Mouse (Mus musculus): ENCODE results near the gene 4931406P16Rik. TPM values are rescaled to one million over a fixed set of nuclear protein-coding genes. Genes with fewer than 3 reads are reported as not detected.

4931406P16Rik gene
- polyA plus RNA-seq, 1 experiment from 2014 or later, result 50.3 TPM

DNA sequence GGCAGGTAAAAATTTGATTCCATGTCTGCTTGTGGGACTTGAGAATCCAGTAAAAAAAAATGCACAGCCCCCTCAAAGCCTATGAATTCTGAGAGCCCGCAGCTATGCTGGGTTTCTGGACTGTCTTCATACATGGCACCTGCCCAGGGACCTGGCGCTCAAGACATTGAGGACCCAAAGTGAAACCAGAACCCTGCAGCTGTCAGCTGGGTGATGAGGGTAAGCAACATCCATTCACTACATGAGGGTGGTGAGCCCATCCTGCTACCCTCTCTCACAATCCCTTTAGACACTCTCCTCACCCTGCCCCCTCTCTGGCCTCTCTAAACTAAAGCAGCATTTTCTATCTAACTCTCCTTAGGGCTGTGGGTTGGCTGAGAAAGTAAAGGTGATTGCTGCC lies 35.7 kb downstream of the 4931406P16Rik start:
- Histone ChIP-seq H3K4me3 (no peak overlapping the region), H3K27me3 (replicated peaks) (no peaks in the 10 kb centered on the region), H3K9me3 (replicated peaks) (0 out of 2 replicates have a peak, but pooled peaks cover 2% of the 10 kb centered on the region), H3K36me3 (peaks cover 28% of the 10 kb centered on the region), H3K4me2 (no peak overlapping the region), H3K27ac (ENCODE audit: poor library complexity, severe bottlenecking) (no peak overlapping the region), H3K4me1 (replicated peaks) (0 out of 2 replicates have a peak, but pooled peaks cover 9% of the 10 kb centered on the region), H3K9ac (no peak overlapping the region)
- ATAC-seq (ENCODE audit: insufficient number of reproducible peaks, low FRiP score), result no peak
- WGBS, result 98% methylated on average over 2 of the region's 2 CpGs

DNA sequence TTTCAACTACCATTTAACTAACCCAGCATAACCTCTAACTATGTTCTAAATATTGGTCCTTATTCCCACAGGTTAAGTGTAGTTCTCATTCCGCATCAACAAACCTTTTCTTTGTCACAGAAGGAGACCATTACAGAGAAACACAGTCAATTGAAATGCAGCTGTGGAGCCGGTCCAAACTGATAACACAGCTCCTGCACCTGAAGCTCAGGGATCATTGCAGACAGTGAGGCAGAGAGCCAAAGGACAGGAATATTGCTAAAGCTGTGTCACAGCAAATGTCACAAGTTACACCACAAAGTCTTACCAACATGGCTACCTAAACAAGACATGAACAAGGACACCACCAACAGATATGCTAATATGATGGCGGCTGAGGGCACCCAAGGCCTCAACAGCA lies 37.3 kb downstream of the 4931406P16Rik start:
- H3K9ac ChIP-seq, result no peak overlapping the region
- no peaks in the 10 kb centered on the region for H3K27me3 ChIP-seq (replicated peaks)
- H3K9me3 ChIP-seq (replicated peaks), result 0 out of 2 replicates have a peak, but pooled peaks cover 2% of the 10 kb centered on the region
- WGBS, result 88% methylated on average over 3 of the region's 3 CpGs
- H3K4me2 ChIP-seq, result no peak overlapping the region
- no peak overlapping the region for H3K27ac ChIP-seq (ENCODE audit: poor library complexity, severe bottlenecking)
- peaks cover 23% of the 10 kb centered on the region for H3K36me3 ChIP-seq
- ATAC-seq (ENCODE audit: insufficient number of reproducible peaks, low FRiP score), result no peak
- no peak overlapping the region for H3K4me3 ChIP-seq
- peaks cover 10% of the 10 kb centered on the region; the same call in 1 of the 2 replicates for H3K4me1 ChIP-seq (replicated peaks)

DNA sequence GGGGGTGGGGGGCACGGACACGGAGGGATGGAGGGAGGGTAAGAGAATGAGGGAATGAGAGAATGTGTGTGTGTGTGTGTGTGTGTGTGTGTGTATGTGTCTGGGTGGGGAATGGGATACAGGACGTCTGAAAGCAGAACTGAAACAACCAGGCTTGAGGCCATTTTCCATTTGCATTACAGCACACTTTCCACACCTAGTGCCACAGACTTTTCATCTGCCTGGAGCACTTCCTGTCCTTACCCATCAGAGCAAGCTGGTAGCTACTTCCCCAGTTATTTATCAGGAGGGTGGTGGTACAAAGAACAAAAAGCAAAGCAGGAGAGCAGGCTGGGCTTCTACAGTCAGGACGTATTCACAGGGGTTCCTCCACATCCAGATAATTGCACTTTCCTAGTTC lies 40.9 kb downstream of the 4931406P16Rik start:
- H3K27ac ChIP-seq (ENCODE audit: poor library complexity, severe bottlenecking), result no peak overlapping the region

GRCm38 (mm10) chr7:34268463-34268862 lies 44.9 kb downstream of the 4931406P16Rik start:
- Histone ChIP-seq H3K36me3 (peaks cover 6% of the 10 kb centered on the region), H3K27ac (ENCODE audit: poor library complexity, severe bottlenecking) (peak overlapping the region; percentile 74), H3K4me1 (replicated peaks) (peaks cover 59% of the 10 kb centered on the region), H3K4me3 (no peak overlapping the region), H3K9me3 (replicated peaks) (no peaks in the 10 kb centered on the region), H3K9ac (no peak overlapping the region), H3K4me2 (no peak overlapping the region), H3K27me3 (replicated peaks) (no peaks in the 10 kb centered on the region)
- no peak for ATAC-seq (ENCODE audit: insufficient number of reproducible peaks, low FRiP score)
- WGBS, result 38% methylated on average over 1 of the region's 1 CpGs

More for the DNA sequence above, 40.9 kb downstream of the 4931406P16Rik start:
- H3K4me2 ChIP-seq, result no peak overlapping the region
- 0 out of 2 replicates have a peak, but pooled peaks cover 2% of the 10 kb centered on the region for H3K9me3 ChIP-seq (replicated peaks)
- no peak overlapping the region for H3K9ac ChIP-seq
- peaks cover 16% of the 10 kb centered on the region for H3K36me3 ChIP-seq
- no peak overlapping the region for H3K4me3 ChIP-seq
- no peak for ATAC-seq (ENCODE audit: insufficient number of reproducible peaks, low FRiP score)
- H3K27me3 ChIP-seq (replicated peaks), result no peaks in the 10 kb centered on the region
- 45% methylated on average over 4 of the region's 4 CpGs for WGBS
- peaks cover 36% of the 10 kb centered on the region for H3K4me1 ChIP-seq (replicated peaks)

DNA sequence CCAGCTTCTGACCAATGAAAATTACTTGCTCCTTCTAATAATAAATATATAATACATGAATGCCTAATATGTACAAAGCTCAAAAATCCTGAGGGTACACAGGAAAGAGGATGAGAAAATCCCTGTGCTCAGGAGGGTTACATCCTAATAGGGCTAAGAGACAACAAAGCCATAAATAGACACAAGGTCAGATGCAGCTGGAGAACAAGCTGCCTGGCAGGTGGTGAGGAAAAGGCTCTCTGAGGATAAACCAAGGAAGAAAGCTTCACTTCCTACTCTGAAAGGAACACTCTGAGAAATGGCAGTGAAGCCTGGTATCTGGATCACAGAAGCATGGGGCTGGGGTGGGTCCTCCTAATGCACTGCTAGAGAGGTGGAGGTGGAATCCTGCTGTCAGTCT lies 46.9 kb downstream of the 4931406P16Rik start:
- H3K36me3 ChIP-seq, result peaks cover 26% of the 10 kb centered on the region
- H3K4me3 ChIP-seq, result no peak overlapping the region
- H3K4me1 ChIP-seq (replicated peaks), result peaks cover 49% of the 10 kb centered on the region
- no peaks in the 10 kb centered on the region for H3K9me3 ChIP-seq (replicated peaks)
- peak overlapping the region; percentile 33; the same call in 1 of the 2 replicates for H3K4me2 ChIP-seq
- H3K27ac ChIP-seq (ENCODE audit: poor library complexity, severe bottlenecking), result peak overlapping the region; percentile 74
- H3K9ac ChIP-seq, result peak overlapping the region; percentile 22; the same call in 1 of the 2 replicates
- ATAC-seq (ENCODE audit: insufficient number of reproducible peaks, low FRiP score), result no peak
- H3K27me3 ChIP-seq (replicated peaks), result no peaks in the 10 kb centered on the region

GRCm38 (mm10) chr7:34265876-34266346 lies 47.4 kb downstream of the 4931406P16Rik start:
- WGBS, result 33% methylated on average over 5 of the region's 5 CpGs
- H3K4me2 ChIP-seq, result peak overlapping the region; percentile 33; the same call in 1 of the 2 replicates
- no peaks in the 10 kb centered on the region for H3K9me3 ChIP-seq (replicated peaks)
- ATAC-seq (ENCODE audit: insufficient number of reproducible peaks, low FRiP score), result peak; percentile 30; the same call in 1 of the 2 replicates
- peak overlapping the region; percentile 41; the same call in 1 of the 2 replicates for H3K9ac ChIP-seq
- no peaks in the 10 kb centered on the region for H3K27me3 ChIP-seq (replicated peaks)
- H3K4me1 ChIP-seq (replicated peaks), result peaks cover 48% of the 10 kb centered on the region
- peak overlapping the region; percentile 74 for H3K27ac ChIP-seq (ENCODE audit: poor library complexity, severe bottlenecking)
- peaks cover 29% of the 10 kb centered on the region for H3K36me3 ChIP-seq
- no peak overlapping the region for H3K4me3 ChIP-seq

DNA sequence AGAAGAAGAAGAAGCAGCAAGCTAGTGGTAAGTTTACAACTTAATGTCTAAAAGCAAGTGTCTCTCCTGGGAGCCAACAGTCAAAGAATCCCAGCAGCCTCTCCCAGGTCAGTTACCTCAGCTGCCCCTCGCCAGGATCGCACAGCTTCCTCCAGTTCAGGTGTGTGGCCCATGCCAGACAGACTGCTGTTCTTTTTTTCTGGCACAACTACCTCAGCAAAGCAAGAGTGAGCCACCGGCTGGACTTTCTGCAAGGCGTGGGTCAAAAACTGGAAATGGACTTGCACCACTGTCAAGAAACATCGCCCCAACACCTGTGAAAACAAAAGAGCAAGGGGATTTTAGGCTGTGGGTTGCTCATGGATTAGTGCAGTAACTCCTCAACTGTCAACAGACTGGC lies 49.9 kb downstream of the 4931406P16Rik start:
- peaks cover 48% of the 10 kb centered on the region for H3K36me3 ChIP-seq
- no peak overlapping the region for H3K4me2 ChIP-seq
- no peak for ATAC-seq (ENCODE audit: insufficient number of reproducible peaks, low FRiP score)
- no peaks in the 10 kb centered on the region for H3K27me3 ChIP-seq (replicated peaks)
- H3K9ac ChIP-seq, result no peak overlapping the region
- no peak overlapping the region for H3K27ac ChIP-seq (ENCODE audit: poor library complexity, severe bottlenecking)
- H3K4me1 ChIP-seq (replicated peaks), result peaks cover 32% of the 10 kb centered on the region
- 91% methylated on average over 5 of the region's 5 CpGs for WGBS
- no peaks in the 10 kb centered on the region for H3K9me3 ChIP-seq (replicated peaks)
- no peak overlapping the region for H3K4me3 ChIP-seq

- H3K4me1 ChIP-seq (replicated peaks), result no peaks in the 10 kb centered on the region
- no peak overlapping the region for H3K27ac ChIP-seq (ENCODE audit: poor library complexity, severe bottlenecking)
- no peak for ATAC-seq (ENCODE audit: insufficient number of reproducible peaks, low FRiP score)
Observed at GRCm38 (mm10) chr7:34258407-34258806, 54.9 kb downstream of the 4931406P16Rik start.

GRCm38 (mm10) chr7:34257279-34257678 lies 56.1 kb downstream of the 4931406P16Rik start:
- no peaks in the 10 kb centered on the region for H3K9me3 ChIP-seq (replicated peaks)
- H3K27me3 ChIP-seq (replicated peaks), result no peaks in the 10 kb centered on the region
- no peaks in the 10 kb centered on the region for H3K4me1 ChIP-seq (replicated peaks)
- 66% methylated on average over 9 of the region's 9 CpGs for WGBS
- no peak overlapping the region for H3K9ac ChIP-seq
- H3K36me3 ChIP-seq, result peaks cover 76% of the 10 kb centered on the region
- H3K27ac ChIP-seq (ENCODE audit: poor library complexity, severe bottlenecking), result no peak overlapping the region
- H3K4me3 ChIP-seq, result no peak overlapping the region
- no peak for ATAC-seq (ENCODE audit: insufficient number of reproducible peaks, low FRiP score)
- H3K4me2 ChIP-seq, result no peak overlapping the region

More at GRCm38 (mm10) chr7:34258407-34258806, 54.9 kb downstream of the 4931406P16Rik start:
- no peak overlapping the region for H3K9ac ChIP-seq
- H3K4me2 ChIP-seq, result no peak overlapping the region
- no peaks in the 10 kb centered on the region for H3K27me3 ChIP-seq (replicated peaks)
- no peaks in the 10 kb centered on the region for H3K9me3 ChIP-seq (replicated peaks)
- 75% methylated on average over 1 of the region's 1 CpGs for WGBS
- no peak overlapping the region for H3K4me3 ChIP-seq
- H3K36me3 ChIP-seq, result peaks cover 78% of the 10 kb centered on the region

- WGBS, result 77% methylated on average over 1 of the region's 1 CpGs
- H3K4me1 ChIP-seq (replicated peaks), result no peaks in the 10 kb centered on the region
- no peak overlapping the region for H3K4me2 ChIP-seq
- H3K36me3 ChIP-seq, result peaks cover 67% of the 10 kb centered on the region
- H3K4me3 ChIP-seq, result no peak overlapping the region
- no peak overlapping the region for H3K27ac ChIP-seq (ENCODE audit: poor library complexity, severe bottlenecking)
- no peak overlapping the region for H3K9ac ChIP-seq
- H3K27me3 ChIP-seq (replicated peaks), result no peaks in the 10 kb centered on the region
- no peak for ATAC-seq (ENCODE audit: insufficient number of reproducible peaks, low FRiP score)
- H3K9me3 ChIP-seq (replicated peaks), result no peaks in the 10 kb centered on the region
Observed at GRCm38 (mm10) chr7:34255916-34256315, 57.4 kb downstream of the 4931406P16Rik start.

GRCm38 (mm10) chr7:34255137-34255536 lies 58.2 kb downstream of the 4931406P16Rik start:
- no peak overlapping the region for H3K27ac ChIP-seq (ENCODE audit: poor library complexity, severe bottlenecking)
- no peaks in the 10 kb centered on the region for H3K9me3 ChIP-seq (replicated peaks)
- ATAC-seq (ENCODE audit: insufficient number of reproducible peaks, low FRiP score), result 0 out of 2 replicates have a peak, but pooled peaks have one; percentile 18

GRCm38 (mm10) chr7:34252030-34252429 lies 61.3 kb downstream of the 4931406P16Rik start:
- WGBS, result 80% methylated on average over 2 of the region's 2 CpGs
- no peak overlapping the region for H3K4me2 ChIP-seq
- H3K4me1 ChIP-seq (replicated peaks), result no peaks in the 10 kb centered on the region
- no peak overlapping the region for H3K9ac ChIP-seq
- no peak overlapping the region for H3K4me3 ChIP-seq
- H3K36me3 ChIP-seq, result peaks cover 76% of the 10 kb centered on the region
- no peaks in the 10 kb centered on the region for H3K27me3 ChIP-seq (replicated peaks)
- ATAC-seq (ENCODE audit: insufficient number of reproducible peaks, low FRiP score), result no peak
- no peaks in the 10 kb centered on the region for H3K9me3 ChIP-seq (replicated peaks)
- H3K27ac ChIP-seq (ENCODE audit: poor library complexity, severe bottlenecking), result no peak overlapping the region

More at GRCm38 (mm10) chr7:34255137-34255536, 58.2 kb downstream of the 4931406P16Rik start:
- Histone ChIP-seq H3K36me3 (peaks cover 69% of the 10 kb centered on the region), H3K4me1 (replicated peaks) (no peaks in the 10 kb centered on the region), H3K27me3 (replicated peaks) (no peaks in the 10 kb centered on the region), H3K4me3 (no peak overlapping the region), H3K4me2 (no peak overlapping the region), H3K9ac (no peak overlapping the region)
- 62% methylated on average over 3 of the region's 3 CpGs for WGBS

Measured in heart, embryonic 12.5 days (tissue).